Mouse (Mus musculus): ENCODE data around the gene Wnt3a. TPM values are rescaled to one million over a fixed set of nuclear protein-coding genes. Genes with fewer than 3 reads are reported as not detected.
"Not testable (repeated sequence)": the region's sequence is repeated elsewhere in the genome, so short reads cannot be mapped to it uniquely, and the experiment has no call there.

Gene Wnt3a
- total RNA-seq, 2 experiments from 2014 or later, result not detected

DNA sequence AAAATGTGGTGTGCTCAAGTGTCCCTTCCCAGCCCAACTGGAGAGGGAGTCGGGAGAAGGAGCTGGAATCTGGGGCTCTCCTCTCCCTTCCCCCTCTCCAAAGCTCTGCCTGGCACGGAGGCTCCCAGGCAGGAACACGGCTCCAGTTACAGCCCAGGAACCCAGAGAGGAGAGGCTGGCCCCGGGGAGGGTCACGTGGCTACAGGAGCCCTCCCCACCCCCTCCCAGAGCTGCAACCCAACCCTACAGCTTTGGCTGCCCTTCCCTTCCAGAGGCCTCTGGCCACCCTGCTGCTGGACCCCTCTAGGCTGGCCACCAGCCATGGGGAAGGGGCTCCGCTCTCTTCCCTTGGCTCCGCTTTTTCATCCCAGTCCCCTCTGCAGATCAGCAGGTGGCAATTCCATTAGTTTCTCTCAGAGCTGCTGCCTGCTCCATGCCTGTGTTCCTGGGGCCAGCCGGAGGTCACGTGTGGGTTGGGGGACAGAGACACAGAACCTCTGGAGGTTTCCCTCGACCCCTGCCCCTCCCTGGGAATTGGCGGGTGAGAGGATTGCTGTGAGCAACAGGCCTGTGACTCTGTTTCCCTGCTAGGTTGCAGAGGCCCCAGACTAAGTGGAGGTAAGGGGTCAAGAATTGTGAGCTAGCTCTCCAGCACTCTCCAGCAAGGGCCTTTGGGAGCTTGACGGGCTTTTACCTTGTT, 18.7 kb upstream of the Wnt3a start:
- DNase-seq (ENCODE audit: low spot score in 2 of 2), result peak in 1 of 2 experiments; percentile 73
- intact Hi-C loops (cut with DNase I), result loop anchor here (5.0 kb wide), 1 partner anchor 33 kb away; no protein-coding TSS in a partner anchor

- intact Hi-C loops (cut with DNase I), result loop anchor here (5.0 kb wide), 1 partner anchor 34 kb away; no protein-coding TSS in a partner anchor
- no peak for DNase-seq (ENCODE audit: low spot score in 2 of 2)
These were observed 18.1 kb upstream of the Wnt3a start for GRCm38 (mm10) chr11:59308625-59309024.

- DNase-seq (ENCODE audit: low spot score in 2 of 2), result no peak
- intact Hi-C loops (cut with DNase I), result loop anchor here (5.0 kb wide), 1 partner anchor 34 kb away; no protein-coding TSS in a partner anchor
These were observed 17.6 kb upstream of the Wnt3a start for GRCm38 (mm10) chr11:59308164-59308542.

GRCm38 (mm10) chr11:59307422-59308163, 17.0 kb upstream of the Wnt3a start:
- intact Hi-C loops (cut with DNase I), result loop anchor here (5.0 kb wide), 1 partner anchor 35 kb away; no protein-coding TSS in a partner anchor
- peak; percentile 54 to 81 for DNase-seq (ENCODE audit: low spot score in 2 of 2)

- intact Hi-C loops (cut with DNase I), result loop anchor here (5.0 kb wide), 1 partner anchor 36 kb away; no protein-coding TSS in a partner anchor
- no peak for DNase-seq (ENCODE audit: low spot score in 2 of 2)
These were observed 16.2 kb upstream of the Wnt3a start, which contains the start of gene Wnt9a for GRCm38 (mm10) chr11:59306461-59307421. Gene Wnt9a, plus strand, starts transcription at chr11:59306928.

DNA sequence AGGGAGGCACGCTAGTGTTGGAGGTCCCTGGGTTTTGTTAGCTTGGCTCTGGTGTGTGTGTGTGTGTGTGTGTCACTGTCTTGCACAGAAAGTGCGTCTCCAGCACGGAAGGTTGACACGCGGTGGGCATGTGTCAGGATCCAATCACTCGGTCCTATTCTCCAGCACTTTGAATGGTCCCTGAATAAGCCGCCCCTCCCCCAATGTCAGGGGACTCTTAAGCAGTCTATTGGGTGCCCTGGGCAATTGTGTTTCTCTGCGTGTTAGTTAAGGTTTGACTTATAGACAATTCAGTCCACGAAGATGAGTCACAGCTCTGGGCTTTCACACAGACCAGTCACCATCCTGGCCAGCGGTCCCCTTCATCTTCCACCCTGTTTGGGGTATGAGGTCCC, 15.3 kb upstream of the Wnt3a start:
- DNase-seq (ENCODE audit: low spot score in 2 of 2), result peak in 1 of 2 experiments; percentile 49
- intact Hi-C loops (cut with DNase I), result loop anchor here (5.0 kb wide), 1 partner anchor 36 kb away; no protein-coding TSS in a partner anchor

DNA sequence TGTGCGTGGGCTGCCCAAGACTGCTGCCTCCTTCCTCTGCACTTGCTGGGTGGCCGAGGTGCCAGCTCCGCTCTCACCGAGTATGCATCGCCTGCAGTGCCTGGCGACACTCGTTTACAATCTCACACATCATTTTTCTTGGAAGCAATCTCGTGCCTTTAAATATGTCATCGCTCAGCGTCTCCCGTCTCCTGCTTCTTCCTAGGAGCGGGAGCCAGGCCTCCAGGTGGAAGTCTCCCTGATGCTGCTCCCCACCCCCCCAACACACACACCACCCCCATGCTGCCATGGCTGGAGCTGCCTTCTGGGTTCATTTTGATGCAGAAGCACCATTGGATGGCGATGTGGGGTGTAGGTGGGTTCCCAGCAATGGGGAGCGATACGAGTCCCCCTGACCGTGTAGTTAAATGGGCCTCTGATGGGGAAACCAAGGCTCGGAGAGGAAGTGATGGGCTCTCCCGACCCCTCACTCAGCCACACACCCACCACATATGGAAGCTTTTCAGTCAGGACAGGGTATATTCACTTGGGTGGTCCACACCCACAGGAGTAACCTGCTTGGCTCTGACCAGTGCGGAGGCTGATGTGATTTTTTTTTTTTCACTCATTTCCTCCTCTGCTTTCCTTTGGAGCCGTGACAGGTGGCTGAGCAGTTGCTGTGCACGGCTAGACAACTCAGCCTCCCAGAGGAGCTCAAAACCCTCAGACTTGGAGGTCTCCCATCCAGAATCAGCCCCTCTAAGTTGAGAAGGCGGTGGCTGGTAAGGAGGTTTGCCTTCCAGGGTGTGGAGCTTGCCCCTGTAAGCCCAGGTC, 14.7 kb upstream of the Wnt3a start:
- DNase-seq (ENCODE audit: low spot score in 2 of 2), result peak; percentile 60 to 83
- intact Hi-C loops (cut with DNase I), result loop anchor here (5.0 kb wide), 1 partner anchor 37 kb away; no protein-coding TSS in a partner anchor

- intact Hi-C loops (cut with DNase I), result loop anchor here (2.0 kb wide), 1 partner anchor 180 kb away; no protein-coding TSS in a partner anchor
These were observed 12.4 kb upstream of the Wnt3a start for GRCm38 (mm10) chr11:59302700-59303569.

DNA sequence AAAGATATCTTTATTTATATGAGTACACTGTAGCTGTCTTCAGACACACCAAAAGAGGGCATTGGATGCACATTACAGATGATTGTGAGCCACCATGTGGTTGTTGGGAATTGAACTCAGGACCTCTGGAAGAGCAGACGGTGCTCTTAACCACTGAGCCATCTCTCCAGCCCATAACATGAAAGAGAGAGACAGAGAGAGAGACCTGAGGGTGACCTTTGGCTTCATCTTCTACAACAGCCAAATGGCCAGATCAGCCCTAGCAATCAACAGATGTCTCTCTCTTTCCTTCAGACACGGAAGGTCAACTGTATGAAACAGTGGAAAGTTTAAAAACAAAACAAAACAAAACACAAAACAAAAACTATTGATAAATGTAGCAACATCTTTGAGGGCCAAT, 10.5 kb upstream of the Wnt3a start:
- intact Hi-C loops (cut with DNase I); DNase-seq (ENCODE audit: low spot score in 2 of 2): not testable (repeated sequence)

More at GRCm38 (mm10) chr11:59302700-59303569, 12.4 kb upstream of the Wnt3a start:
- peak; percentile 90 to 98 for DNase-seq (ENCODE audit: low spot score in 2 of 2)

DNA sequence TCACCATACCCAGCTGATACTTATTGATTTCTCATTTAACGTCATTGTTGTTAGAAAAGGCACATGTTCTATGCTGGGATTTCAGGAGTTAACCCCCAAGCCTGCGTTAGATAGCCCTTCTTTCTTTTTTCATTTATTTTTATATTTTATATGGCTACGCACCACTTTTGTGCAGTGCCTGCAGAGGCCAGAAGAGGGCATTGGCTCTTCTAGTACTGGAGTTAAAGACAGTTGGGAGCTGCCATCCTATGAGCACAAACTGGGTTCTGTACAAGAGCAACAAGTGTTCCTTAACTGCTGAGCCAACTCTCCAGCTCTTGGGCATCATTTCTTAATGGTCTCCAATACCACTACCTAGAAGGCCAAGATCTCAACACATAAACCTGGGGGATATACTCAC, 9.6 kb upstream of the Wnt3a start:
- peak in 1 of 2 experiments; percentile 68 for DNase-seq (ENCODE audit: low spot score in 2 of 2)
- intact Hi-C loops (cut with DNase I), result no loop called here

- peak; percentile 83 to 88 for DNase-seq (ENCODE audit: low spot score in 2 of 2)
- intact Hi-C loops (cut with DNase I), result loop anchor here (10.0 kb wide), 2 partner anchors 203 to 333 kb away; no protein-coding TSS in a partner anchor
These were observed 7.4 kb upstream of the Wnt3a start for GRCm38 (mm10) chr11:59297941-59298340.

GRCm38 (mm10) chr11:59293616-59294015, 3.1 kb upstream of the Wnt3a start:
- DNase-seq (ENCODE audit: low spot score in 2 of 2), result no peak
- intact Hi-C loops (cut with DNase I), result loop anchor here (2.0 to 10.0 kb wide), 3 partner anchors 55 to 329 kb away; no protein-coding TSS in a partner anchor

DNA sequence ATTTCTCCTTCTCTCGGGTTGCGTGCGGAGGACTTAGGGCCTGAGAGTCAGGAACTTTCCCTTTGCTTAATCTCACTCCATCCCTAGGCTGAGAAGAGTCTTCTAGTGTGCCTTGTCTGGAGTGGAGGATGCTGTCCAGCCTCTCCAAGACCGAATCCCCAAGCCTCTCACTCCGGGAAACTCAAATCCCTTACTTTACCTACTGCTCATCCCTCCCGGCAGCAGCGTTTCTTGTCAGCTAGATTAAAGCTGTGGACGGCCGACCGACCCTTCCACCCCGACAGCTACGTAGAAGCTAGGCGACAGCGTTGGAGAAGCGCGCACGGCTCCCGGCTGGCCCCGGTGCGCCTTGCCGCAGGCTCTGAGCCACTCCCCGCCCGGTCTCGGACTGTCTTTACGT, 846 bp downstream of the Wnt3a start:
- intact Hi-C loops (cut with DNase I), result loop anchor here (10.0 kb wide), 2 partner anchors 195 to 325 kb away; no protein-coding TSS in a partner anchor
- no peak for DNase-seq (ENCODE audit: low spot score in 2 of 2)

- no peak for DNase-seq (ENCODE audit: low spot score in 2 of 2)
- intact Hi-C loops (cut with DNase I), result no loop called here
These were observed 6.4 kb downstream of the Wnt3a start for GRCm38 (mm10) chr11:59284146-59284545.

GRCm38 (mm10) chr11:59282933-59283332, 7.6 kb downstream of the Wnt3a start:
- intact Hi-C loops (cut with DNase I), result no loop called here
- DNase-seq (ENCODE audit: low spot score in 2 of 2), result no peak

DNA sequence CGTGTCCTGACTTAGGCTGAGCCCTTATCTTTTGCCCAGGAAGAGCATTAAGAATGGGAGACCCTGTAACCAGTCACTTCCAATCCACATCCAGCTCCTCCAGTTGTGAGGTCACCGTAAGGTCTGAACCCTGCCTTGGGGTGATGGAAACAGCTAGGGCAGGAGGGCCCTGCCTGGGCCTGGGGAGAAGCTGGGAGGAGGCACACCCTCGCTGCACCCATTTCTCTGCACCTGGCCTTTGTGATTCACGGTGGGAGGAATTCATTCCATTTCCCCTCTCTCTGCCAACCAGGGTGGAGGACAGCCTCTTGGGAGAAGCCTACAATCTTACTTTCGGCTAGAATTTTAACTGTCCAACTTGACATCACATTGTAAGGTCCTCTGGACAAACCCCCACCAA, 8.4 kb downstream of the Wnt3a start:
- no peak for DNase-seq (ENCODE audit: low spot score in 2 of 2)
- intact Hi-C loops (cut with DNase I), result no loop called here

- intact Hi-C loops (cut with DNase I), result no loop called here
- DNase-seq (ENCODE audit: low spot score in 2 of 2), result no peak
These were observed 12.5 kb downstream of the Wnt3a start for GRCm38 (mm10) chr11:59278047-59278446.
